Mouse (Mus musculus): ENCODE results near the gene Ccdc88a. TPM values are rescaled to one million over a fixed set of nuclear protein-coding genes. Genes with fewer than 3 reads are reported as not detected.

Gene Ccdc88a
- polyA plus RNA-seq, 1 experiment from 2014 or later: 9.1 TPM

DNA sequence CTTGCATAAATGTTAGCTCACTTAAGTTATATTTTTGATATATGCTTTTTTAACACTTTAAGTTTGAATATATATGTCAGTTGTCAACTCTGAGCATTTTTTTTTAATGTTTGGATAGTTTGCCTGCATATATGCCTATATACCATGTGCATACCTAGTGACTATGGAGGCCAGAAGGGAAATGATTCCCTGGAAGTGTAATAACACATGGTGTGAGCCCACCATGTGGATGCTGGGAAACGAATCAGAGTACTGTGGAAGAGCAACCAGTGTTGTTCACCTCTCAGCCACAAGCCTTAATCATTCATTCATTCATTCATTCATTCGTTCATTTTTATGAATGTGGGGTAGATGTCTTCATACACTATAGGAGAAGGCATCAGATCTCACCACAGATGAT is 26.9 kb downstream of the Ccdc88a start:
- no peak overlapping the region for H3K4me2 ChIP-seq (replicated peaks; ENCODE audit: low read depth)
- no peak overlapping the region for H3K27ac ChIP-seq (replicated peaks)
- 76% methylated on average over 2 of the region's 2 CpGs for WGBS
- H3K36me3 ChIP-seq (ENCODE audit: control insufficient read depth, insufficient read depth, low read length): no peaks in the 10 kb centered on the region
- DNase-seq (ENCODE audit: low spot score): no peak
- no peak overlapping the region for H3K9ac ChIP-seq (ENCODE audit: low read length)
- TF ChIP-seq CTCF (IDR thresholded peaks at IDR 0.05; ENCODE audit: low read depth): no peak
- no peak for TF ChIP-seq EP300 (optimal IDR thresholded peaks at IDR 0.05)
- no peaks in the 10 kb centered on the region for H3K9me3 ChIP-seq (ENCODE audit: control insufficient read depth, low read length)
- no peak for ATAC-seq (ENCODE audit: low FRiP score, low TSS enrichment)
- H3K4me1 ChIP-seq (replicated peaks; ENCODE audit: control insufficient read depth, insufficient read depth): no peaks in the 10 kb centered on the region
- H3K4me3 ChIP-seq (ENCODE audit: low read depth, low read length): no peak overlapping the region
- H3K27me3 ChIP-seq (ENCODE audit: control insufficient read depth, insufficient read depth, low read length): no peaks in the 10 kb centered on the region

DNA sequence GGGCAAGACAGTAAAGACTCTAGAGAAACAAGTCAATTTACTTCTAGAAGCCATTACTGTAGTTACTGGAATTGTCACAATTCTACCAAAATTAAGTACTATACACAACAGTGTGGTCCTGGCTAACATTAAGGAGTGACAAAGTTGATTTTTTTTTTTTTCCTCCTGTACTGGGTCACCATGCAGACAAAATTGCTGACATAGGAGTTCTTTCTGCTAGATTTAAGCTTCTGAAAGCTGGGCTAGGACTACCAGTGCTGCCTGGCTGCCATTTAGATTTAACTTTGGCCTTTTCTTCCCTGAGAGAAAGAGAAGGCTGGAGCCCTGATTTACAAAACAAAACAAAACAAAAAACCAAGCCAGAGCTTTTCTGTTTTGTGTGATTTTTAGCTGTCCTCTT is 32.8 kb downstream of the Ccdc88a start:
- Histone ChIP-seq H3K4me1 (replicated peaks; ENCODE audit: control insufficient read depth, insufficient read depth) (no peaks in the 10 kb centered on the region), H3K36me3 (ENCODE audit: control insufficient read depth, insufficient read depth, low read length) (no peaks in the 10 kb centered on the region), H3K9me3 (ENCODE audit: control insufficient read depth, low read length) (no peaks in the 10 kb centered on the region), H3K4me3 (ENCODE audit: low read depth, low read length) (no peak overlapping the region), H3K9ac (ENCODE audit: low read length) (no peak overlapping the region), H3K4me2 (replicated peaks; ENCODE audit: low read depth) (no peak overlapping the region), H3K27ac (replicated peaks) (no peak overlapping the region), H3K27me3 (ENCODE audit: control insufficient read depth, insufficient read depth, low read length) (no peaks in the 10 kb centered on the region)
- DNase-seq (ENCODE audit: low spot score): no peak
- no peak for ATAC-seq (ENCODE audit: low FRiP score, low TSS enrichment)
- no peak for TF ChIP-seq EP300 (optimal IDR thresholded peaks at IDR 0.05)
- no peak for TF ChIP-seq CTCF (IDR thresholded peaks at IDR 0.05; ENCODE audit: low read depth)

DNA sequence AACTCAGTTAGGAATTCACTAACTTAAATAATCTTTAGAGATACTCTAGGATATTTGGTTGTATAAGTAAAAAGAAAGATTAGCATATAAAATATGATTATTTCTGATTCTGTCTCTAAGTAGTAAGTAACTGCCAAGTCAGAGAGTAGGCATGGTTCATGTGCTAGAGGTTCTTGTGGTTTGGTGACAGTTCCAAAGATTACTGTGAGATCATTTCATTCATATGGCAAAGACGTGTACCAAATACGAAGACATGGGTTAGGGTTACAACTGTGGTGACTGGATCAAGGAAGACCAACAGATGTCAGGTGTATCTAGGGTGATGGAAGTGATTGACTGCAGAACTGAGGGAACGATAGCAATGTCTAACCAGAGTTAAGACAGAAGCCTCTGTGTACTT is 50.0 kb downstream of the Ccdc88a start:
- TF ChIP-seq EP300 (optimal IDR thresholded peaks at IDR 0.05): no peak
- TF ChIP-seq CTCF (IDR thresholded peaks at IDR 0.05; ENCODE audit: low read depth): no peak
- no peak overlapping the region for H3K27ac ChIP-seq (replicated peaks)
- no peak overlapping the region for H3K9ac ChIP-seq (ENCODE audit: low read length)
- H3K4me2 ChIP-seq (replicated peaks; ENCODE audit: low read depth): no peak overlapping the region
- no peak overlapping the region for H3K4me3 ChIP-seq (ENCODE audit: low read depth, low read length)
- no peaks in the 10 kb centered on the region for H3K4me1 ChIP-seq (replicated peaks; ENCODE audit: control insufficient read depth, insufficient read depth)
- ATAC-seq (ENCODE audit: low FRiP score, low TSS enrichment) (no peak), DNase-seq (ENCODE audit: low spot score) (no peak)
- no peaks in the 10 kb centered on the region for H3K36me3 ChIP-seq (ENCODE audit: control insufficient read depth, insufficient read depth, low read length)
- WGBS: 89% methylated on average over 3 of the region's 3 CpGs
- H3K27me3 ChIP-seq (ENCODE audit: control insufficient read depth, insufficient read depth, low read length): no peaks in the 10 kb centered on the region
- no peaks in the 10 kb centered on the region for H3K9me3 ChIP-seq (ENCODE audit: control insufficient read depth, low read length)

DNA sequence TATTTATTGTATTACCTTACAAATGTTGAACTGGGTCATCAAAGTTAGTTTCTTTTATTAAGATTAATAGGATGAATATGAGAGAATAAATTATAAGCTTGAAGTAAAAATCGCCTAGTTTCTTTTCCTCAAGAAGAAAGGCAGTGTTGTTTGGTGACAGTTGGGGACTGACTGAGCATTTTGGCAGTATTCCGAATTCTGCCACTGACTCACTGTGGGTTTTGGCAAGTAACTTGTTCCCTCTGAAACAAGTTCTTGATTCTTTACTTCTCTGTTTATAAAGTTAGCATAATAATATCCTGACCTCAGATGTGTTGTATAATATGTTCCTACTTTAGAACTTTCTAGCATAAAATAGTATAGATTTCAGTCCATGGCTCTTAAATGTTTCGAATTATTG is 55.3 kb downstream of the Ccdc88a start:
- Histone ChIP-seq H3K4me2 (replicated peaks; ENCODE audit: low read depth) (no peak overlapping the region), H3K27me3 (ENCODE audit: control insufficient read depth, insufficient read depth, low read length) (no peaks in the 10 kb centered on the region), H3K36me3 (ENCODE audit: control insufficient read depth, insufficient read depth, low read length) (no peaks in the 10 kb centered on the region), H3K9me3 (ENCODE audit: control insufficient read depth, low read length) (no peaks in the 10 kb centered on the region), H3K27ac (replicated peaks) (no peak overlapping the region), H3K9ac (ENCODE audit: low read length) (no peak overlapping the region), H3K4me1 (replicated peaks; ENCODE audit: control insufficient read depth, insufficient read depth) (no peaks in the 10 kb centered on the region), H3K4me3 (ENCODE audit: low read depth, low read length) (no peak overlapping the region)
- DNase-seq (ENCODE audit: low spot score): no peak
- TF ChIP-seq EP300 (optimal IDR thresholded peaks at IDR 0.05) (no peak), CTCF (IDR thresholded peaks at IDR 0.05; ENCODE audit: low read depth) (no peak)
- WGBS: 70% methylated on average over 3 of the region's 3 CpGs
- no peak for ATAC-seq (ENCODE audit: low FRiP score, low TSS enrichment)

DNA sequence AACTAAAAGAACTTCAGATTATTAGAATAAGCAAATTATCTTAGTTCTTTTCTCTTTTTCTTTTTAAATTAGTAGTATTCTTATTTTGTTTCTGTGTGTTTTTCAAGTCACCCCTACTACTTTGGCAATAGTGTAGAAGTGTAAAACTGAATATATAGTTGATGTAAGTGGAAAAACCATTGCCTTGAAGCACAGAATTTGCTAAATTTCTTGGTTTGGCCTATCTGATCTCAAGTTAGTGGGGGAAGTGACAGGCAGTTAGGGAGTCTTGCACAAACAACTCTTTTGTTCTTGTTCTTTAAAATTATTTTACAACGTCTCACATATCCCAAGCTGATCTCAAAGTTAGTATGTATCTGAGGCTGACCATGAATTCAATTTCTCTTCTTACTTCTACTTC is 57.6 kb downstream of the Ccdc88a start:
- TF ChIP-seq EP300 (optimal IDR thresholded peaks at IDR 0.05) (no peak), CTCF (IDR thresholded peaks at IDR 0.05; ENCODE audit: low read depth) (no peak)
- WGBS: 80% methylated on average over 1 of the region's 1 CpGs
- H3K9ac ChIP-seq (ENCODE audit: low read length): no peak overlapping the region
- H3K36me3 ChIP-seq (ENCODE audit: control insufficient read depth, insufficient read depth, low read length): no peaks in the 10 kb centered on the region
- no peaks in the 10 kb centered on the region for H3K4me1 ChIP-seq (replicated peaks; ENCODE audit: control insufficient read depth, insufficient read depth)
- H3K9me3 ChIP-seq (ENCODE audit: control insufficient read depth, low read length): no peaks in the 10 kb centered on the region
- no peak overlapping the region for H3K27ac ChIP-seq (replicated peaks)
- DNase-seq (ENCODE audit: low spot score): no peak
- ATAC-seq (ENCODE audit: low FRiP score, low TSS enrichment): no peak
- H3K27me3 ChIP-seq (ENCODE audit: control insufficient read depth, insufficient read depth, low read length): no peaks in the 10 kb centered on the region
- no peak overlapping the region for H3K4me3 ChIP-seq (ENCODE audit: low read depth, low read length)
- H3K4me2 ChIP-seq (replicated peaks; ENCODE audit: low read depth): no peak overlapping the region

DNA sequence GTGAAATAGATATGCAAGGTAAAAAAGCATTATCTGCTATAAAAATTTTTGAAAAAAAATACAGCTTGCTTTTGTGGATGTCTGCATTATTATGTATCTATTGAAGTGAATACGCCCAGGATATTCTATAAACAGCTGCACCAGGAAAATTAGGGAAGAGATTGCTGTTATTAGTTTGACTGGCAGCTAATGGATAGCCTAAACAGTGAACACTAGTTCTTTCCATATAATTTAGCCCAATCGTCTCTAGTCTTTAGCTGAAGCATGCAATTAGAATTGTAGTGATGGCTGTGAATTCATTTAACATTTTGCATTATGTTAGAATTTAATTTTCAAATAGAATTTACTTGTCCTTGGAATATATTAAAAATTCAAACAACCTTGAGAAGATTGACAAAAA is 75.3 kb downstream of the Ccdc88a start:
- Histone ChIP-seq H3K4me2 (replicated peaks; ENCODE audit: low read depth) (no peak overlapping the region), H3K27me3 (ENCODE audit: control insufficient read depth, insufficient read depth, low read length) (no peaks in the 10 kb centered on the region), H3K27ac (replicated peaks) (no peak overlapping the region), H3K9ac (ENCODE audit: low read length) (no peak overlapping the region), H3K9me3 (ENCODE audit: control insufficient read depth, low read length) (no peaks in the 10 kb centered on the region), H3K36me3 (ENCODE audit: control insufficient read depth, insufficient read depth, low read length) (no peaks in the 10 kb centered on the region), H3K4me1 (replicated peaks; ENCODE audit: control insufficient read depth, insufficient read depth) (no peaks in the 10 kb centered on the region), H3K4me3 (ENCODE audit: low read depth, low read length) (no peak overlapping the region)
- no peak for DNase-seq (ENCODE audit: low spot score)
- 87% methylated on average over 2 of the region's 2 CpGs for WGBS
- no peak for TF ChIP-seq EP300 (optimal IDR thresholded peaks at IDR 0.05)
- no peak for TF ChIP-seq CTCF (IDR thresholded peaks at IDR 0.05; ENCODE audit: low read depth)
- no peak for ATAC-seq (ENCODE audit: low FRiP score, low TSS enrichment)

Data from stomach, postnatal 0 days (tissue).